Comparison of ENCODE assay signal across 23 mouse cellular contexts in genomic region chr4:53461026-53461425, GRCm38 (mm10). TPM values are rescaled to one million over a fixed set of nuclear protein-coding genes. Genes with fewer than 3 reads are reported as not detected.
A peak's percentile ranks its signal among the peaks of the same experiment; 100 is the strongest.
DNase-seq lines count a peak whose midpoint lies in the region; ATAC-seq and TF ChIP-seq lines count a peak whose summit lies in the region.
"Had no signal": no experiment of that assay in that cellular context is flagged by ENCODE, and none has a peak within 500 bp of the region (broad histone marks: within the 10 kb centered on the region; RNA-seq: fewer than 3 reads in every experiment).

No protein-coding gene starts in this region.

- DNase-seq in cerebellum, postnatal 4 days (ENCODE audit: low spot score in 2 of 2): no peak
- DNase-seq in cerebellum, adult 9-10 months: peak; percentile 88
- peak; percentile 66 to 73 for DNase-seq in cerebellum, postnatal 25 days
- DNase-seq in gastrocnemius, adult 2 months: no peak
- DNase-seq in embryo, embryonic 11 days: no peak
- DNase-seq in thymus, postnatal 36 days: no peak
- DNase-seq: adrenal gland, postnatal 14 days; B cell, adult 2 months; gastrocnemius, postnatal 10 days; heart, adult 18-20 months; heart, postnatal 14 days; kidney, adult 18-20 months had no signal

- intact Hi-C loops in gastrocnemius, adult 2 months (cut with DNase I): no loop called here

- no peak overlapping the region for H3K27ac ChIP-seq in gastrocnemius, adult 2 months
- H3K27ac ChIP-seq: embryonic facial prominence, embryonic 15.5 days; forebrain, embryonic 10.5 days; heart, embryonic 15.5 days; hindbrain, embryonic 10.5 days; hindbrain, embryonic 14.5 days; intestine, embryonic 15.5 days; kidney, embryonic 15.5 days had no signal

- TF ChIP-seq CTCF in gastrocnemius, adult 2 months (IDR thresholded peaks at IDR 0.05): no peak

- peak; percentile 96 for ATAC-seq in cerebellum, adult (ENCODE audit: insufficient number of reproducible peaks, low FRiP score, low TSS enrichment)
- ATAC-seq: CD4-positive, CD25-positive, alpha-beta regulatory T cell, adult 4 months; forebrain, embryonic 14.5 days; intestine, embryonic 15.5 days had no signal

- no peak overlapping the region for H3K4me3 ChIP-seq in gastrocnemius, adult 2 months
- H3K4me3 ChIP-seq: embryonic facial prominence, embryonic 15.5 days; erythroblast, embryonic 14.5 days; forebrain, embryonic 10.5 days; heart, embryonic 15.5 days; hindbrain, embryonic 10.5 days; intestine, embryonic 15.5 days; kidney, embryonic 15.5 days had no signal

RNA-seq across cellular contexts. Expression of gene Slc44a1, which starts 20.8 kb away (rescaled TPM):
- total RNA-seq in gastrocnemius, adult 2 months (2021): 10 to 100 TPM; 15.8 to 17.7 TPM

Comparison
In these comparisons a context has a peak if more than half of its experiments do, and no peak if none do; other contexts are left out.
1. DNase-seq: peak in cerebellum, adult 9-10 months (single experiment) and cerebellum, postnatal 25 days (2 of 2); none in cerebellum, postnatal 4 days (0 of 2), gastrocnemius, adult 2 months (single experiment), embryo, embryonic 11 days (single experiment) and thymus, postnatal 36 days (0 of 2).